Mouse (Mus musculus) CH12.LX (cell line): ENCODE data around the gene Gm37240. TPM values are rescaled to one million over a fixed set of nuclear protein-coding genes. Genes with fewer than 3 reads are reported as not detected.

Experiments used
- DNase-seq: peaks from one replicate; pipeline ENCODE4 v3.0.0-alpha.2; 2013; ENCODE audit errors: extremely low read depth
- H3K27ac ChIP-seq: 2 replicates; pipeline ENCODE4 v1.5.1; 2012; ENCODE audit warnings: low read depth, mild to moderate bottlenecking, control low read depth, moderate library complexity; ENCODE audit not compliant: insufficient read depth
- H3K27me3 ChIP-seq: replicated peaks from 2 replicates; pipeline ENCODE3; 2012; ENCODE audit warnings: inconsistent platforms
- H3K36me3 ChIP-seq, 2 experiments: replicated peaks in 1 of 2; 2 replicates each; pipeline versions ENCODE3 to v1.6.1; 2012; ENCODE audit warnings: inconsistent platforms in 1 of 2, low read length in 1 of 2, mild to moderate bottlenecking in 1 of 2, mixed read lengths in 1 of 2, moderate library complexity in 1 of 2; ENCODE audit not compliant: control insufficient read depth in 1 of 2, insufficient read depth in 1 of 2
- H3K4me1 ChIP-seq, 2 experiments: 2 replicates each; pipeline ENCODE4 v1.6.1; 2012; ENCODE audit warnings: inconsistent platforms in 1 of 2, moderate library complexity in 1 of 2; ENCODE audit not compliant: insufficient read depth in 2 of 2, control insufficient read depth in 1 of 2
- H3K4me2 ChIP-seq: 2 replicates; pipeline ENCODE4 v1.6.1; 2012; ENCODE audit warnings: low read depth, mild to moderate bottlenecking, control low read depth; ENCODE audit not compliant: poor library complexity, insufficient read depth, severe bottlenecking
- H3K4me3 ChIP-seq, 3 experiments: fragments of 150-350 bp in 1 of 3; sonication (generic) in 1 of 3; replicated peaks in 1 of 3; 2 replicates each; pipeline versions ENCODE3 to v1.5.1; 2011 to 2012; ENCODE audit warnings: low read depth in 2 of 3, low read length in 2 of 3, mild to moderate bottlenecking in 2 of 3, moderate library complexity in 2 of 3, control low read depth in 1 of 3, improper control_type of control experiment in 1 of 3, inconsistent platforms in 1 of 3, mixed read lengths in 1 of 3; ENCODE audit not compliant: poor library complexity in 1 of 3
- H3K79me2 ChIP-seq: replicated peaks from 2 replicates; pipeline ENCODE4 v1.6.1; 2012; ENCODE audit warnings: mild to moderate bottlenecking, moderate library complexity; ENCODE audit not compliant: control insufficient read depth, poor library complexity, insufficient read depth, severe bottlenecking; ENCODE audit errors: extremely low read depth
- H3K9ac ChIP-seq: 2 replicates; pipeline ENCODE4 v1.6.1; 2012; ENCODE audit warnings: low read depth, mild to moderate bottlenecking, control low read depth, moderate library complexity; ENCODE audit not compliant: insufficient read depth
- H3K9me3 ChIP-seq: replicated peaks from 2 replicates; pipeline ENCODE3; 2012; ENCODE audit warnings: low read length, inconsistent platforms, mixed read lengths
- ELF1 ChIP-seq: IDR thresholded peaks from 2 replicates; pipeline ENCODE4 v1.6.1; 2014; ENCODE audit warnings: low read depth, mild to moderate bottlenecking, inconsistent platforms, low read length, improper control_type of control experiment
- IRF4 ChIP-seq: IDR thresholded peaks from 2 replicates; pipeline ENCODE4 v1.6.1; 2014; ENCODE audit warnings: low read depth, mild to moderate bottlenecking, inconsistent platforms, low read length, improper control_type of control experiment
- JUN ChIP-seq: IDR thresholded peaks from 2 replicates; pipeline ENCODE4 v1.6.1; 2011; ENCODE audit warnings: low read depth, mild to moderate bottlenecking, low read length, improper control_type of control experiment, moderate library complexity; ENCODE audit not compliant: insufficient read depth
- JUND ChIP-seq: conservative IDR thresholded peaks from 2 replicates; pipeline ENCODE4 v1.6.1; 2011; ENCODE audit warnings: low read depth, low read length, improper control_type of control experiment
- MAFK ChIP-seq: IDR thresholded peaks from 2 replicates; pipeline ENCODE4 v1.6.1; 2011; ENCODE audit warnings: low read length, improper control_type of control experiment; ENCODE audit not compliant: insufficient replicate concordance
- NELFE ChIP-seq: IDR thresholded peaks from 2 replicates; pipeline ENCODE4 v1.6.1; 2011; ENCODE audit warnings: low read depth, low read length, improper control_type of control experiment
- NRF1 ChIP-seq: IDR thresholded peaks from 2 replicates; pipeline ENCODE4 v1.6.1; 2014; ENCODE audit warnings: low read depth, mild to moderate bottlenecking, inconsistent platforms, low read length, improper control_type of control experiment, moderate library complexity
- POLR2A ChIP-seq: IDR thresholded peaks from 2 replicates; pipeline ENCODE4 v1.6.1; 2011; ENCODE audit warnings: low read depth, mild to moderate bottlenecking, improper control_type of control experiment, low read length
- POLR2AphosphoS2 ChIP-seq: IDR thresholded peaks from 2 replicates; pipeline ENCODE4 v1.6.1; 2011; ENCODE audit warnings: low read depth, low read length, improper control_type of control experiment
- SIN3A ChIP-seq: IDR thresholded peaks from 2 replicates; pipeline ENCODE4 v1.6.1; 2012; ENCODE audit warnings: low read length, improper control_type of control experiment, inconsistent platforms
- SMC3 ChIP-seq: IDR thresholded peaks from 2 replicates; pipeline ENCODE4 v1.6.1; 2011; ENCODE audit warnings: low read depth, low read length, improper control_type of control experiment
- TCF12 ChIP-seq: IDR thresholded peaks from 2 replicates; pipeline ENCODE4 v1.6.1; 2014; ENCODE audit warnings: low read depth, mild to moderate bottlenecking, inconsistent platforms, low read length, improper control_type of control experiment
- USF1 ChIP-seq: IDR thresholded peaks from 2 replicates; pipeline ENCODE4 v1.6.1; 2014; ENCODE audit warnings: low read depth, mild to moderate bottlenecking, inconsistent platforms, low read length, improper control_type of control experiment
- ZC3H11A ChIP-seq: IDR thresholded peaks from 2 replicates; pipeline ENCODE4 v1.6.1; 2012; ENCODE audit warnings: low read depth, mild to moderate bottlenecking, inconsistent platforms, low read length, improper control_type of control experiment
- ZKSCAN1 ChIP-seq: IDR thresholded peaks from 2 replicates; pipeline ENCODE4 v1.6.1; 2012; ENCODE audit warnings: low read depth, inconsistent platforms, low read length, improper control_type of control experiment, borderline replicate concordance
- ZMIZ1 ChIP-seq: IDR thresholded peaks from 2 replicates; pipeline ENCODE4 v1.6.1; 2012; ENCODE audit warnings: low read depth, mild to moderate bottlenecking, inconsistent platforms, low read length, improper control_type of control experiment
- ZNF384 ChIP-seq: IDR thresholded peaks from 2 replicates; pipeline ENCODE4 v1.6.1; 2012; ENCODE audit warnings: low read depth, low read length, improper control_type of control experiment, inconsistent platforms
- dilution Hi-C: fragments of 300-500 bp; cut with MboI; formaldehyde crosslinking; loops from 2 replicates; pipeline ENCODE4 v1.14.3; 2020; ENCODE audit warnings: low sequenced_read_pairs; ENCODE audit not compliant: extremely low pct_unique_long_range_greater_than_20kb, extremely low pct_ligation_motif_present
- in situ Hi-C: fragments of 300-500 bp; cut with MboI; formaldehyde crosslinking; loops from 3 replicates; pipeline ENCODE4 v1.14.3; 2019; ENCODE audit warnings: low sequenced_read_pairs, low pct_ligation_motif_present, low pct_unique_long_range_greater_than_20kb, mixed read lengths
- polyA plus RNA-seq: library from polyadenylated mRNA; unstranded; fragments of >175 nt; gene quantifications from 2 replicates; pipeline ENCODE4 v1.2.1, GENCODE M21; 2012; ENCODE audit warnings: low read depth; ENCODE audit not compliant: insufficient read length
- total RNA-seq, 2 experiments: library from RNA; depleted of rRNA; stranded (reverse); fragments of 300-350 nt in 1 of 2; fragments of >200 nt in 1 of 2; gene quantifications; 2 replicates each; pipeline ENCODE4 v1.2.3; 2012 to 2014

Gene Gm37240
- total and polyA plus RNA-seq, 3 experiments = 0.08 to 0.19 (median 0.14) TPM

DNA sequence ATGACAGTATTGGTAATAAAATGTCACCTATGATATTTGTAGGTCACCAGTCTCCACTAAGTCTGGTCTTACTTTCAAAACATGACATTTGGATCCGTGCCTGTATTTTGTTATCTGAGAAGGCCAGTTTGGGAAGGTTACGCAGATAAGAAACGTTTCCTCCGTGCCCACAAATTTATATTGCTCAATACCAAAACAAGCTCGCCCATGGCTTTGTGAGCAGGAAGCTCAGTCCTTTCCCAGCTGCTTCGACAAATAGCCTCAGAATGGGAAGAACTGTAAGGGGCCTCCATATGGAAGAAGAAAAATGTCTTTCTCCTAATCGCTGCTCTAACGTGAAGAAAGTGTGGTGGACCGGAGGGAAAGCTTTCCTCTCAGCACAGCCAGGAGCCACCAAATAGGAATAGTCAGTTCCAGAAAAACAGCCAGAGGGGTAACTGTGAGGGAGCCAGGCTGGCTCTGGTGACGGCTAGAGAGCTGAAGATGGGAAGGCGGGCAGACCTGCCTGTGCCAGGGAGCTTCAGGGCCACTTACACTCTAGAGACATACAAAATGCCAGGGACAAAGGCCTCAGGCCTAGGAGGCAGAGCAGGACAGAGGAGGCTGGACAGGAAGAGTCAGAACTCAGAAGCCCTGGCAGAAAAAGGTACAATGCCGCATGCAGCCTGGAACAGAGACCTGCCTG lies 1431.4 kb downstream of the Gm37240 start:
- no peak overlapping the region for H3K9ac ChIP-seq
- H3K36me3 ChIP-seq = no peaks in the 10 kb centered on the region
- no peak overlapping the region for H3K4me3 ChIP-seq
- DNase-seq = no peak
- no peak overlapping the region for H3K4me2 ChIP-seq
- H3K79me2 ChIP-seq = no peaks in the 10 kb centered on the region
- peaks cover 2 to 3% of the 10 kb centered on the region in 2 experiments; a peak in 1 of 4 replicates for H3K4me1 ChIP-seq
- in situ Hi-C loops (no loop called here), dilution Hi-C loops (no loop called here)
- TF ChIP-seq NELFE (no peak), ZC3H11A (no peak), IRF4 (no peak)
- no peaks in the 10 kb centered on the region for H3K9me3 ChIP-seq
- no peaks in the 10 kb centered on the region for H3K27me3 ChIP-seq
- no peak overlapping the region for H3K27ac ChIP-seq

DNA sequence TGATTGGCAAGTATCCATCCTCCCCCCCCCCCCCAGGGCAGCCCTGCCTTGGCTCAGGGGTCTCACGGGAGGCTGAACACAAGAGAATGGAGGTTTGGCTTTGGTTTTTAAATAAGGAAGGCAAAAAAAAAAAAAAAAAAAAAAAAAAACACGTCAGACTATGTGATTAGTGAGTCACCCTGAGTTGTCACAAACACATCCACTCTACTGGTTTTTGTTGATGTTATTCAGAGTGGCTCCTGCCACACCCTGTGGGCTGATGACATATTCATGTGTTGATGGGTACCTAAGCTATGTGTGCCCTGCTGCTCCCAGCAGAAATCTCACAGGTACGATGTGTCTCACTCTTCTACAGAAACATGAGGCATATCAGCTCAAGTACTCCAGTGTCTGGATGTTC lies 1436.7 kb downstream of the Gm37240 start:
- no peak overlapping the region for H3K4me3 ChIP-seq
- in situ Hi-C loops = no loop called here
- H3K9ac ChIP-seq = no peak overlapping the region
- DNase-seq = no peak
- dilution Hi-C loops = no loop called here
- TF ChIP-seq MAFK = no peak
- TF ChIP-seq ZNF384 = 0 out of 2 replicates have a peak, but pooled peaks have one; percentile 13
- no peak for TF ChIP-seq SIN3A
- TF ChIP-seq SMC3 = no peak
- TF ChIP-seq JUND = no peak
- TF ChIP-seq POLR2A = no peak
- TF ChIP-seq TCF12 = no peak
- TF ChIP-seq USF1 = no peak
- TF ChIP-seq, all 38 proteins: peak for 1
- H3K27ac ChIP-seq = no peak overlapping the region
- H3K4me1 ChIP-seq = no peaks in the 10 kb centered on the region
- no peaks in the 10 kb centered on the region for H3K27me3 ChIP-seq
- no peaks in the 10 kb centered on the region for H3K9me3 ChIP-seq
- H3K36me3 ChIP-seq = no peaks in the 10 kb centered on the region
- H3K79me2 ChIP-seq = no peaks in the 10 kb centered on the region
- no peak overlapping the region for H3K4me2 ChIP-seq

DNA sequence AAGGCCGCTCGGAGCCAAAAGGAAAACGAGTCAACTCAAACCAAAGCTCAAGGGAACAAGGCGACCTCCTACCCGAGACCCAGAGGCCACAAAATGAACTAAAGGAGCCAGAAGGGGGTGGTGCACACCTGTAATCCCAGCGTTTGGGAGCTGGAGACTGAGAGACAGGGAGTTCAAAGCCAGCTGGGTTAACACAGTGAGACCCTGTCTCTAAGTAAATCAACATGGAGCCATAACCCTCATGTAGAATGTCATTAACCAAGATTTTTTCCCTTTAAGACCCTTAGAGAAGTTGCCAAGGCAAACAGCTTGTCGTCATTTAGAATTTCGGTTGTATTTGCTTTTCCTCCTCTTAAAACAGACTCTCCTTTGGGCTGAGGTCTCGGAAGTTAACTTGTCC lies 1438.3 kb downstream of the Gm37240 start:
- Histone ChIP-seq H3K9ac (no peak overlapping the region), H3K27me3 (no peaks in the 10 kb centered on the region), H3K36me3 (no peaks in the 10 kb centered on the region), H3K4me1 (no peaks in the 10 kb centered on the region), H3K27ac (no peak overlapping the region), H3K4me3 (no peak overlapping the region), H3K9me3 (no peaks in the 10 kb centered on the region), H3K79me2 (no peaks in the 10 kb centered on the region), H3K4me2 (no peak overlapping the region)
- in situ Hi-C loops = no loop called here
- dilution Hi-C loops = no loop called here
- no peak for DNase-seq
- TF ChIP-seq JUN (no peak), ZMIZ1 (no peak), NRF1 (no peak), ZNF384 (no peak), ZKSCAN1 (no peak), SIN3A (no peak), POLR2AphosphoS2 (no peak), ELF1 (no peak)
